Mouse (Mus musculus) embryonic facial prominence, embryonic 10.5 days (tissue): Measurements from ENCODE around the gene Dner. TPM values are rescaled to one million over a fixed set of nuclear protein-coding genes. Genes with fewer than 3 reads are reported as not detected.

Experiments
- DNase-seq: peaks from one replicate; pipeline ENCODE4 v3.0.0-alpha.2; 2017; ENCODE audit warnings: low spot score
- H3K27ac ChIP-seq: fragments of 300-500 bp; sonication (generic); replicated peaks from 2 replicates; pipeline ENCODE4 v1.5.1; 2016; ENCODE audit warnings: mild to moderate bottlenecking
- H3K27me3 ChIP-seq: fragments of 300-500 bp; sonication (generic); replicated peaks from 2 replicates; pipeline ENCODE4 v1.6.1; 2016; ENCODE audit warnings: low read depth, mild to moderate bottlenecking; ENCODE audit not compliant: poor library complexity, severe bottlenecking
- H3K36me3 ChIP-seq: fragments of 300-500 bp; sonication (generic); replicated peaks from 2 replicates; pipeline ENCODE4 v1.6.1; 2016; ENCODE audit warnings: mild to moderate bottlenecking, moderate library complexity
- H3K4me1 ChIP-seq: fragments of 300-500 bp; sonication (generic); 2 replicates; pipeline ENCODE4 v1.6.1; 2016
- H3K4me3 ChIP-seq: fragments of 300-500 bp; sonication (generic); 2 replicates; pipeline ENCODE4 v1.5.1; 2016; ENCODE audit warnings: mild to moderate bottlenecking, moderate library complexity
- H3K9me3 ChIP-seq: fragments of 300-500 bp; sonication (generic); 2 replicates; pipeline ENCODE4 v1.6.1; 2016; ENCODE audit warnings: mild to moderate bottlenecking
- whole genome bisulfite sequencing: fragments of 180-500 bp; shearing (Covaris S2); methylation state at CpG from one replicate; pipeline ENCODE4 v1.1.7; 2016; 5-methylcytosine and 5-hydroxymethylcytosine counted together
- polyA plus RNA-seq: library from polyadenylated mRNA; unstranded; fragments of >200 nt; fragmentation: Nextera tagmentation; extraction: Ambion mirVana; gene quantifications from 2 replicates; pipeline ENCODE4 v1.2.1, GENCODE M21; 2016

The Dner gene
- polyA plus RNA-seq, 1 experiment from 2014 or later = 3.6 TPM

DNA sequence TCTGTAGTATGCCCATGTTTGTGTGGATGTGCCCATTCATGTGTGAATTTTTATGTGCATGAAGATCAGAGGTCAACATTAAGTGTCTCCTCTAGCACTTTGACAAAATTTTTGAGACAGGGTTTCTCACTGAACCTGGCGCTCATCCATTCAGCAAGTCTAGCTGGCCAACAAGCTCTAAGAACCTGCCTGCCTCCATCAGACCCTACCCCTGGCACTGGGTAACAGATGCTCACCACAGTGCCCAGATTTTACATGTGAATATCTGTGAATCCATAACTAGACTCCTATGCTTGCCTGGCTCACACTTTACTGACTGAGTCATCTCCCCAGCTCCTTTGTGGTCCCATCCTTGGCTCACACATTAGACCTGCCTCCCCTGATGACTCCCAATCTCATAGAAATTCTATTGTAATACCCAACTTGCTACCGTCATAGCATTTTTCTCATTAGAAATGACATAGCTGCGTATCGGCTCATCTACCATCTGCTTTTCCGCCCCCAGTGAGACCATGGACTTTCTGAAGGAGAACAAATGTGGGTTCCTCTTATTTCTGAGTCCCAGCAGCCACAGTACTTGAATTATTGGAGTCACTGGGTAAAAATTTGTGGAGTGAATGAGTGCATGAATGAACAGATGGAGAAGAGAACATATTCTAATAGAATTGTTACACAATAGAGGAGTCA lies 231.9 kb downstream of the Dner start:
- WGBS = 92% methylated on average over 5 of the region's 5 CpGs
- Histone ChIP-seq H3K4me1 (no peaks in the 10 kb centered on the region), H3K9me3 (no peaks in the 10 kb centered on the region), H3K4me3 (no peak overlapping the region), H3K36me3 (no peaks in the 10 kb centered on the region), H3K27me3 (no peaks in the 10 kb centered on the region), H3K27ac (no peak overlapping the region)
- DNase-seq = no peak

- 85% methylated on average over 10 of the region's 10 CpGs for whole genome bisulfite sequencing
- H3K9me3 ChIP-seq = no peaks in the 10 kb centered on the region
- H3K4me3 ChIP-seq = no peak overlapping the region
- no peaks in the 10 kb centered on the region for H3K4me1 ChIP-seq
- H3K36me3 ChIP-seq = no peaks in the 10 kb centered on the region
- no peak for DNase-seq
- H3K27ac ChIP-seq = no peak overlapping the region
- H3K27me3 ChIP-seq = no peaks in the 10 kb centered on the region
These were observed 246.3 kb downstream of the Dner start for GRCm38 (mm10) chr1:84449566-84450278.

DNA sequence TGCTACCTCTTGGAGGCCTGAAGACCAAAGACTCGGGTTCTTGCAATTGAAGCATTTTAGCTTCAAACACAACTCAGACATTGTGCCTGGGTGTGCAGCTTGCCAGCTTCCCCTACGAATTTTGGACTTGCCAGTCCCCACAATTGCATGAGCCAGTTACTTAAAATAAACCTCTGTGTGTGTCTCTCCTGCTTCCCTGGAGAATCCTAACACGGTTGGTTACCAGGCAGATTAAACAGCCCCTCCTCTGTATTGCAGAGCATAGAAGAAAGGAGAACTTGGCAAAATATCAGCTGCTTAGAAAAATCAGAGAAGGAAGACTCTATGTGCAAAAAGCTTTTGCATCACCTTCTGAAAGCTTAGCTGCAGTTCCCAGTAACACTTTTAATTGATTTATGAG lies 252.4 kb downstream of the Dner start:
- DNase-seq = no peak
- no peaks in the 10 kb centered on the region for H3K9me3 ChIP-seq

GRCm38 (mm10) chr1:84443050-84443449 lies 253.0 kb downstream of the Dner start:
- no peak overlapping the region for H3K4me3 ChIP-seq
- WGBS = 92% methylated on average over 5 of the region's 5 CpGs
- no peaks in the 10 kb centered on the region for H3K9me3 ChIP-seq
- no peaks in the 10 kb centered on the region for H3K27me3 ChIP-seq
- DNase-seq = no peak
- H3K4me1 ChIP-seq = no peaks in the 10 kb centered on the region
- no peak overlapping the region for H3K27ac ChIP-seq
- no peaks in the 10 kb centered on the region for H3K36me3 ChIP-seq

More for the DNA sequence above, 252.4 kb downstream of the Dner start:
- H3K27me3 ChIP-seq = no peaks in the 10 kb centered on the region
- H3K36me3 ChIP-seq = no peaks in the 10 kb centered on the region
- H3K4me3 ChIP-seq = no peak overlapping the region
- H3K4me1 ChIP-seq = no peaks in the 10 kb centered on the region
- WGBS = 69% methylated on average over 3 of the region's 3 CpGs
- H3K27ac ChIP-seq = no peak overlapping the region

- no peaks in the 10 kb centered on the region for H3K36me3 ChIP-seq
- no peaks in the 10 kb centered on the region for H3K9me3 ChIP-seq
- no peak for DNase-seq
- no peak overlapping the region for H3K4me3 ChIP-seq
- H3K4me1 ChIP-seq = no peaks in the 10 kb centered on the region
- WGBS = 89% methylated on average over 3 of the region's 3 CpGs
- H3K27ac ChIP-seq = no peak overlapping the region
- no peaks in the 10 kb centered on the region for H3K27me3 ChIP-seq
These were observed 254.6 kb downstream of the Dner start for GRCm38 (mm10) chr1:84441419-84441818.

DNA sequence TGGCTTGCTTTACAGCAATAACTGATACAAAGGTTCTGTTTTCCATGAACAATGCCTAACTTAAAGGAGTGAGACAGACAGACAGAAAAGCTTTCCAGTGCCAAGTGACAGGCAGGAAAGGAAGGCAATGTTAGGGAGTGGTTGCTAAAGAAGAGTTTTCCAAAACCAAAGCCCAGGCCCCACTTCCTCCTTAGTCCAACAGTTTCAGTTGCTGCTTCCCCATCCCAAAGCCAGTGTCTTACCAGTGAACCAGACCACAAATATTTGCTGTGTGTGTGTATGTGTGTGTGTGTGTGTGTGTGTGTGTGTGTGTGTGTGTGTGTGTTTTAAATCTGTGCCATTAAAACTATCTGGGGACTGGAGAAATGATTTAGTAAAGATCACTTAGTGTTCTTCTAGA lies 258.5 kb downstream of the Dner start:
- Histone ChIP-seq H3K4me3 (no peak overlapping the region), H3K4me1 (no peaks in the 10 kb centered on the region), H3K36me3 (no peaks in the 10 kb centered on the region), H3K27ac (no peak overlapping the region), H3K27me3 (no peaks in the 10 kb centered on the region), H3K9me3 (no peaks in the 10 kb centered on the region)
- DNase-seq = no peak

- H3K4me3 ChIP-seq = no peak overlapping the region
- H3K27me3 ChIP-seq = no peaks in the 10 kb centered on the region
- no peak overlapping the region for H3K27ac ChIP-seq
- DNase-seq = no peak
- no peaks in the 10 kb centered on the region for H3K36me3 ChIP-seq
- no peaks in the 10 kb centered on the region for H3K9me3 ChIP-seq
- WGBS = 67% methylated on average over 1 of the region's 1 CpGs
- H3K4me1 ChIP-seq = no peaks in the 10 kb centered on the region
These were observed 259.7 kb downstream of the Dner start for GRCm38 (mm10) chr1:84436281-84436680.

DNA sequence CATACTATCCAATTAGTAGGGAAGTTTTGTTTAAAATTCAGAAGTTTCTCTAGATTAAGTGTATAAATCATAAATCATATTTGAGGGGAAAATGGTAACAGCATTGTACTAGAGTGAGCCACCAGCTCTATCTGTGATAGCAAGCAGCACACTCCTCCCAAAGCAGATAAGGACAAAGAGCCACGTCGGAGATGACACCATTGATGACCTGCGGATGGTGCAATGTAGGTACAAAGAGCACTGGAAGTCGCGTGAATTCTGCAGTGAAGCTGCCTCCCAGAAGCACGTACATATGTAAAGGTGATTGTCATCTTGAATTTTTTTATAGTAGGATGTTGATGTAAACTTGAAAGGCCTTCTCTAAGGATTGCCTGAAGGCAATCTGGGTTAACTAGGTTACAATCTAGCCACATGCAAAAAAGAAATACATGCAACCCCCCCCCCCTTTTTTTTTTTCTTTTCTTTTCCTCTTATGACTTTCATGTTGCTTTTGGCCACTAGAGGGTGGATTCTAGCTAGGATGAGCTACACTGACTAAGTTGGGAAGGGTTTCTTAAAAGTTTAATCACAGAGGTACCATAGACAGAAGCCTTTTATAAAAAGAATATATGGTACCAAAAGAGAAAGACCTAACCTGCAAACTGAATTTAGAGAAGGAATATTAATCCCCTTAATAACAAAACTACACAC lies 262.6 kb downstream of the Dner start:
- 86% methylated on average over 6 of the region's 6 CpGs for WGBS
- H3K27me3 ChIP-seq = no peaks in the 10 kb centered on the region
- H3K4me1 ChIP-seq = no peaks in the 10 kb centered on the region
- H3K27ac ChIP-seq = no peak overlapping the region
- H3K36me3 ChIP-seq = no peaks in the 10 kb centered on the region
- H3K4me3 ChIP-seq = no peak overlapping the region
- no peak for DNase-seq
- H3K9me3 ChIP-seq = no peaks in the 10 kb centered on the region

GRCm38 (mm10) chr1:84432311-84432710 lies 263.7 kb downstream of the Dner start:
- Histone ChIP-seq H3K27ac (no peak overlapping the region), H3K36me3 (no peaks in the 10 kb centered on the region), H3K9me3 (no peaks in the 10 kb centered on the region), H3K4me3 (no peak overlapping the region), H3K4me1 (no peaks in the 10 kb centered on the region), H3K27me3 (no peaks in the 10 kb centered on the region)
- WGBS = 69% methylated on average over 1 of the region's 1 CpGs
- DNase-seq = no peak

DNA sequence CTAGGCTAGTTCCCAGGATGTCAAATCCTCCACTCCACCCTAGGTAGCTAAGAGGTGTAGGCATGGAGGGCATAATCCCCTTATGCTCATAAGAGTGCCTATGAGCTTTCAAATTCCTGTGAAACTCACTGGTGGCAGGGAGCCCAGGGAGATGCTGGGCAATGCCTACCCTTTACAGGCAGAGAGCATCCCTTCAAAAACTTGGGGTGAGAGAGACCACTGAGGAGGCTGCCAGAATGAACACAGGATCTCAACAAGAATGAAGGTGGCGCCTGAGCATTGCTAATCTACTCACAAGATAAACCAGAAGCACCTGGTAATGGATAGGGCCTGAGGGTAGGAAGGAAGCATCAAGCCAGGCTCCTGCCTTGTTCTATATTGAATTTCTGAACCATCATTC lies 267.7 kb downstream of the Dner start:
- no peak overlapping the region for H3K4me3 ChIP-seq
- H3K36me3 ChIP-seq = no peaks in the 10 kb centered on the region
- WGBS = 69% methylated on average over 1 of the region's 1 CpGs
- no peak for DNase-seq
- no peaks in the 10 kb centered on the region for H3K4me1 ChIP-seq
- H3K9me3 ChIP-seq = no peaks in the 10 kb centered on the region
- H3K27ac ChIP-seq = no peak overlapping the region
- H3K27me3 ChIP-seq = no peaks in the 10 kb centered on the region

- Histone ChIP-seq H3K36me3 (no peaks in the 10 kb centered on the region), H3K9me3 (no peaks in the 10 kb centered on the region), H3K4me3 (no peak overlapping the region), H3K4me1 (no peaks in the 10 kb centered on the region), H3K27me3 (no peaks in the 10 kb centered on the region), H3K27ac (no peak overlapping the region)
- 86% methylated on average over 11 of the region's 11 CpGs for WGBS
- no peak for DNase-seq
These were observed 268.3 kb downstream of the Dner start for GRCm38 (mm10) chr1:84427757-84428156.

DNA sequence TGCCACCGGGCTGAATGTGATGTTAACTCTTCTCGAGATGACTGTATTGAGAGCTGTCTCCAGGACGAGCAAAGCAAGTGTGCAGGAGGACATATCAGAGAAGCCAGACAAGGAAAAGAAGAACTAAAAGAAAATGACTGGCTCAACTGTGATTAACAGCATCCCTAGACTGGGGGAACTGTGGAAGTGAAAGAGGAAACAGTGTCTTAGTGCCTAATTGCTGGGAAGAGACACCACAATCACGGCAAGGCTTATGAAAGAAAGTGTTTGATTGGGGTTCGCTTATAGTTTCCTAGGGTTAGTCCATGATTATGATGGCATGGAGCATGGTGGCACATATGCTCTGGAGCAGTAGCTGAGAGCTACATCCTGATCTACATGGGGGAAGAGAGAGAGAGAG lies 269.3 kb downstream of the Dner start:
- Histone ChIP-seq H3K27ac (no peak overlapping the region), H3K4me3 (no peak overlapping the region), H3K36me3 (no peaks in the 10 kb centered on the region), H3K27me3 (no peaks in the 10 kb centered on the region), H3K9me3 (no peaks in the 10 kb centered on the region), H3K4me1 (no peaks in the 10 kb centered on the region)
- no peak for DNase-seq
- WGBS = 85% methylated on average over 5 of the region's 5 CpGs

DNA sequence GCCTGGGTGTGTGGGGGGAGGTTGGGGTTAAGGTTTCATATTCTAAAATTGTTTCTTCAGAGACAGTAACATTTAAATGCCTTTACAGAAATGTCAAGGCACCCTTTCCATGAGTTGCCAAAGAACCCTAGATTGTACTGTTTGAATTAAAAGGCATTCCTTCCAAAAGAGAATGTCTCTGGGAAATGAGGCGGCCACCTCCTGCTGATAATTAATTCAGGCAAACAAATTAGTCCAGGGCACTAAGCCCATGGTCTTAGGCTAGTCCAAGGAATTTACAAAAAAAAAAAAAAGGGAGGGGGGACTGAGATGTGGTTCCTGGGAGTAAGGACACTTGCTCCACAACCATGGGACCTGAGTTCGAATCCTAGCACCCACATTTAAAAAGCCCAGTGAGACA lies 273.1 kb downstream of the Dner start:
- H3K27ac ChIP-seq = no peak overlapping the region
- DNase-seq = no peak
- no peak overlapping the region for H3K4me3 ChIP-seq
- H3K27me3 ChIP-seq = no peaks in the 10 kb centered on the region
- no peaks in the 10 kb centered on the region for H3K4me1 ChIP-seq
- H3K36me3 ChIP-seq = no peaks in the 10 kb centered on the region
- no peaks in the 10 kb centered on the region for H3K9me3 ChIP-seq
- whole genome bisulfite sequencing = 60% methylated on average over 2 of the region's 2 CpGs
